Mouse (Mus musculus): Measurements from ENCODE around the gene Nup210.

GRCm38 (mm10) chr6:91052572-91052971, 64.1 kb downstream of the Nup210 start:
- TF ChIP-seq CTCF (IDR thresholded peaks at IDR 0.05; ENCODE audit: insufficient read depth, low read depth, low read length) (no peak), POLR2A (IDR thresholded peaks at IDR 0.05; ENCODE audit: insufficient read depth, low read depth, low read length) (no peak)

Measured in olfactory bulb, adult 2 months (tissue).